Mouse (Mus musculus): ENCODE measurements around the gene Slc9a8. TPM values are rescaled to one million over a fixed set of nuclear protein-coding genes. Genes with fewer than 3 reads are reported as not detected.

Gene Slc9a8
- total and polyA plus RNA-seq, 3 experiments, result 16.7 to 25.8 TPM; not detected in 1

DNA sequence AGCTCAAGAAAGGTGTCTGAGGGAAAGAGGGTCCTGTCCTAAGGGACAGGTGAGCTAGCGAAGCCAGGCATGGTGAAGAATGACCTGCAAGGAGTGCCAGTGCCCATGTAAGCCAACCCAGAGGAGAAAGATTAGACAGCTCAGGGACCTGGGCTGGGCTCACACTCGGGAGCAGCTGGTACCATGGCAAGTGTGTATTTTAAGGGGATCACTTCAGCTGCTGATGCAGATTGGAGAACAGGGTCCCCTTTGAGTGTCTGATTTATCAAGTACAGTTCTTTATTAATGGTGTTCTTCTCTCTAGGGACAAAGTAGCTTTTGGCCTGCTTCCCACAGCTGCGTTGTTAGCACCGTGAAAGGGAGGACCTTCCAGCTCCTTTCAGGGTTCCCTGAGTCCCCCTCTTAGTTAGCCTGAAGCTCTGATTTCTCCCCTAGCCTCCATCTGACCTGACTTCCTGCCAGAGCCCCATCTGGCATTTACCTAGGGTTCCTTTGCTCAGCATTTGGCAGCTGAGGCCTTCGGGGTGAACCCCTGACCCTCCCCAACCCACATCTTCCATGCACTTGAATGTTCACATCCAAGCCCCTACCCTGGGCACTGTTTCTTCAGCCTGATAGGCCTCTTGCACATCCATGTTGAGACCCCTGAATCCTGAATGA, 35.0 kb downstream of the Slc9a8 start:
- no peaks in the 10 kb centered on the region for H3K79me2 ChIP-seq (ENCODE audit: control insufficient read depth, insufficient read depth, low read length, poor library complexity)
- H3K9ac ChIP-seq (ENCODE audit: control insufficient read depth, low read depth, low read length, poor library complexity, severe bottlenecking), result no peak overlapping the region
- H3K4me3 ChIP-seq (ENCODE audit: control insufficient read depth in 1 of 2, insufficient read depth in 1 of 2, low read depth in 2 of 2, low read length in 2 of 2), result no peak overlapping the region
- no peaks in the 10 kb centered on the region for H3K27me3 ChIP-seq (ENCODE audit: control insufficient read depth in 1 of 2, insufficient read depth in 2 of 2, low read length in 2 of 2)
- no peak overlapping the region for H3K27ac ChIP-seq (ENCODE audit: control insufficient read depth, low read depth, low read length)
- peaks cover 0 to 8% of the 10 kb centered on the region in 2 experiments; a peak in 3 of 4 replicates for H3K36me3 ChIP-seq (ENCODE audit: control insufficient read depth in 1 of 2, insufficient read depth in 2 of 2, low read length in 2 of 2)
- TF ChIP-seq TCF12 (IDR thresholded peaks at IDR 0.05; ENCODE audit: low read depth, low read length) (no peak), BHLHE40 (IDR thresholded peaks at IDR 0.05; ENCODE audit: borderline replicate concordance, low read depth, low read length) (no peak), NELFE (IDR thresholded peaks at IDR 0.05; ENCODE audit: low read depth, low read length) (no peak)
- H3K9me3 ChIP-seq (replicated peaks; ENCODE audit: insufficient read depth, low read length), result no peaks in the 10 kb centered on the region
- no peak for DNase-seq (ENCODE audit: low read depth, low spot score)
- no peaks in the 10 kb centered on the region; a peak in 1 of 4 replicates for H3K4me1 ChIP-seq (ENCODE audit: control insufficient read depth in 1 of 2, insufficient read depth in 2 of 2, low read length in 2 of 2)

DNA sequence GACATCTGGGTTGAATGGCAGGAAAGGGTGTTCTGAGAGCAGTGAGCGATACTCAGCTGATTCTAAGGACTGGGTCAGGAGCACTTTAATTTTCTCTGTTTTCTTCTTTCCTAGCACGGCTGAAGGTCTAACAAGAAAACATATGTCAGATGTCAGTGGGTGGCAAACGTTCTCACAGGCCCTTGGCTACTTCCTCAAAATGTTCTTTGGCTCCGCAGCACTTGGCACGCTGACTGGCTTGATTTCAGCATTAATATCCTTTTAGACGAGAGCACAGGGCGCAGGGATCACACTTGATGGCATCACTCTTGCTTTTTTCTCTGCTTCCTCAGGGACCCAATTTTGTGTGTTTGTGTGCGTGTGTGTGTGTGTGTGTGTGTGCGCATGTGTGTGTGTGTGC, 35.7 kb downstream of the Slc9a8 start:
- Histone ChIP-seq H3K27me3 (ENCODE audit: control insufficient read depth in 1 of 2, insufficient read depth in 2 of 2, low read length in 2 of 2) (no peaks in the 10 kb centered on the region), H3K27ac (ENCODE audit: control insufficient read depth, low read depth, low read length) (no peak overlapping the region; the same call in 1 of the 2 replicates), H3K9ac (ENCODE audit: control insufficient read depth, low read depth, low read length, poor library complexity, severe bottlenecking) (no peak overlapping the region), H3K4me1 (ENCODE audit: control insufficient read depth in 1 of 2, insufficient read depth in 2 of 2, low read length in 2 of 2) (no peaks in the 10 kb centered on the region; a peak in 1 of 4 replicates), H3K4me3 (ENCODE audit: control insufficient read depth in 1 of 2, insufficient read depth in 1 of 2, low read depth in 2 of 2, low read length in 2 of 2) (no peak overlapping the region), H3K9me3 (replicated peaks; ENCODE audit: insufficient read depth, low read length) (no peaks in the 10 kb centered on the region), H3K79me2 (ENCODE audit: control insufficient read depth, insufficient read depth, low read length, poor library complexity) (no peaks in the 10 kb centered on the region), H3K36me3 (ENCODE audit: control insufficient read depth in 1 of 2, insufficient read depth in 2 of 2, low read length in 2 of 2) (peaks cover 0 to 8% of the 10 kb centered on the region in 2 experiments; a peak in 3 of 4 replicates)
- peak; percentile 44 for DNase-seq (ENCODE audit: low read depth, low spot score)
- TF ChIP-seq CTCF (IDR thresholded peaks at IDR 0.05 in 2 of 3, conservative IDR thresholded peaks at IDR 0.05 in 1 of 3; ENCODE audit: control insufficient read depth in 1 of 3, insufficient read depth in 1 of 3, low read depth in 2 of 3, low read length in 3 of 3, poor library complexity in 1 of 3, severe bottlenecking in 1 of 3) (no peak), ETS1 (IDR thresholded peaks at IDR 0.05; ENCODE audit: low read depth, low read length) (no peak), E2F4 (IDR thresholded peaks at IDR 0.05; ENCODE audit: borderline replicate concordance, low read depth, low read length) (no peak), MXI1 (IDR thresholded peaks at IDR 0.05; ENCODE audit: low read depth, low read length) (no peak), JUND (IDR thresholded peaks at IDR 0.05; ENCODE audit: low read depth, low read length) (no peak), MAFK (IDR thresholded peaks at IDR 0.05; ENCODE audit: borderline replicate concordance, low read depth, low read length) (no peak), UBTF (IDR thresholded peaks at IDR 0.05; ENCODE audit: borderline replicate concordance, insufficient read depth, low read depth, low read length) (no peak), NRF1 (IDR thresholded peaks at IDR 0.05; ENCODE audit: insufficient read depth, low read depth, low read length, poor library complexity, severe bottlenecking) (no peak), NELFE (IDR thresholded peaks at IDR 0.05; ENCODE audit: low read depth, low read length) (no peak), ELF1 (IDR thresholded peaks at IDR 0.05; ENCODE audit: low read depth, low read length) (no peak), MEF2A (IDR thresholded peaks at IDR 0.05; ENCODE audit: extremely low read depth, insufficient replicate concordance, low read depth, low read length, poor library complexity, severe bottlenecking) (no peak), TBP (IDR thresholded peaks at IDR 0.05; ENCODE audit: low read depth, low read length) (no peak), TAL1 (IDR thresholded peaks at IDR 0.05; ENCODE audit: low read length) (no peak), POLR2AphosphoS2 (IDR thresholded peaks at IDR 0.05; ENCODE audit: low read length) (no peak), BHLHE40 (IDR thresholded peaks at IDR 0.05; ENCODE audit: borderline replicate concordance, low read depth, low read length) (no peak), ZKSCAN1 (IDR thresholded peaks at IDR 0.05; ENCODE audit: low read depth, low read length) (no peak)
